Mouse (Mus musculus) right cerebral cortex, postnatal 25 days (tissue): Measurements from ENCODE around the gene Hoxa3.
A peak's percentile ranks its signal among the peaks of the same experiment; 100 is the strongest.

ENCODE experiments used
- DNase-seq: peaks from one replicate; pipeline ENCODE4 v3.0.0; 2022

Hoxa3 gene

DNA sequence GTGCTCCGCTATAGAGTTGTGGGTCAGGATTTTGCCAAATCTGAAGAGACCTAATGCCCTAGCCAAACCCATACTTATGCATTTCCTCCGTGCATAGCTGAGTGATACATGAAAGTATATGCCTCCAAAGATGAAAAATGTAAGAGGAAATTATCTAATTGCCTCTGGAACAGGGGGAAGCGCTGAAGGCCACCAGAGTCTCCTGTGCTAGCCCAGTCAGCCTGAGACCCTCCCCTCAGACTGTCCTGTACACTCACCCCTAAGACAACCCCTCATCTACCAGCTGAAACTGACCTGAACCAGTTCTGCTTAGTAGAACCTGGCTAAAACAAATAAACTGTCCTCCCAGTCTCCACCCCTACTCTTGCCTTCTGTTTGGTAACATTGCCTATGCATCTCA, 32.4 kb downstream of the Hoxa3 start:
- no peak for DNase-seq

DNA sequence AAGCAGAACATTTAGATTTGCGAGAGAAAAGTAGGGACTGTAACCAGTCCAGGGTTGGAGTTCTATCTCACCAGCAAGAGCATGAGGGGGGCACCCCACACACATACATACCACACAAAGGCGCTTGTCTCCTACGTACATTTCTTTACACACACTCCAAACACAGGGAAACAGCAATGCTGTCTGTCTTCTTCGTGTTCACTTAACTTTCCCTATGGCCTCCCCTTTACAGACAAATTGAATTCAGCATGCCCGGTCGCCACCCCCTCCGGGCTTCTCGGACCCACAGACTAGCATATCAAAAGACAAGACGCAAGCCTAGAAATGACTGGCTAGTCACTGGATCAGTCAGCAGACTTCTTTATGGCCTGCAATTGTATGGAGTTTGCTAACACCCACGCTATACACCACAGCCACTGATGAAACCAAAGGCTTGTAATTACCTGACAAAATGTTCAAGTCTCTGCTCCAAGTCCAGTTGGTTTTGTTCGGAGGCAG, 32.9 kb downstream of the Hoxa3 start:
- no peak for DNase-seq

DNA sequence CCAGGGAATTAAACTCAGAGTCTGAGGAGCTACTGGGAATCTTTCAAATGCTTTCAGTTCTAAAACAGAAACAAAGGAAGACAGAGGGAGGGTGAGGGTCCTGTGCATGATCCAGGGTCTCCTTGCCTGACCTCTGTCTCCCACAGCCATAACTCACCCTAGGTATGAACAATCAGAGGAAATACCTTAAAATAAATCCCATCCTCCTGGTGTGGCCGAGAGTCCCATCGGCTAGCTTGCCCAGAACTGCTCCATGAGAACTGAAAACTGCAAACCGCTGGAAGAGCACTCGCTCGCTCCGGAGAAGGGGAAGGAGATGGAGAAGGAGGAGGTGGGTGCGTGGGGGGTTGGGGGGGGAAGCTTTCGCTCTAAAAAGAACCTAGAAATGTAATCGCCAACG, 33.4 kb downstream of the Hoxa3 start:
- DNase-seq = no peak

DNA sequence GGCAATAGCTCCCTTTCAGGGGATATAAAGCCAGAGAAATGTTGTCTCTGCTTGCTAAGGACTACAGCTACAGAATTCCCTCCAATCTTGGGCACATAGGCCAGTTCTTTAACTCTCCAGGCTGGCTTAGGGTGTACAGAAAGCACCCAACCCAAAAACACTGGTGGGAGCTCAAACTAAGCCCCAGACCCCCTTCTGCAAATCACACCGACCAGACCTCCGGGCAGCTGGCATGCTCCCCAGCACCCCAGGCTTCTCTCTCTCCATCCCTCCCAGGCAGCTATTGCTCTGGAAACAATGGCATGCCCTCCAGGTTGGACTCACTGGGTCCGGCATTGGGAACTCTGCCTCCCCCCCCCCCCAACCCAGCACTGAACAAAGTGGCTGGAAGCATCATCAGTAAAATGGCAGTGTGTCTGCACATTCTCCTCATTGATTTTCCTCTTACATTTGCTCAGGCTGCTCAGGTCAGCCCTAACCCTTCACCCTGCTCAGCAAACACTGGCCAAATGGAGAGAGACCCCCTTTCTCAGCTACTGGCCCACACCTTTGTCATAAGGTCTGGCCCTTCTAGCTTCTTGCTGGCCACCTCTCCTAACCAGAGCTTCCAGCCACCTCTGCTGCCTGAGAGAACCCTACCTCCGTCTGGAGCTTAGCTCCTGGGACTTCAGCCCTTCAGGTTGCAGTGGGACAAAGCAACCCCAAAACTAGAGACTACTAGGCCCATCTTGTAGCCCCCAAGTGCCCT, 34.0 kb downstream of the Hoxa3 start:
- no peak for DNase-seq

DNA sequence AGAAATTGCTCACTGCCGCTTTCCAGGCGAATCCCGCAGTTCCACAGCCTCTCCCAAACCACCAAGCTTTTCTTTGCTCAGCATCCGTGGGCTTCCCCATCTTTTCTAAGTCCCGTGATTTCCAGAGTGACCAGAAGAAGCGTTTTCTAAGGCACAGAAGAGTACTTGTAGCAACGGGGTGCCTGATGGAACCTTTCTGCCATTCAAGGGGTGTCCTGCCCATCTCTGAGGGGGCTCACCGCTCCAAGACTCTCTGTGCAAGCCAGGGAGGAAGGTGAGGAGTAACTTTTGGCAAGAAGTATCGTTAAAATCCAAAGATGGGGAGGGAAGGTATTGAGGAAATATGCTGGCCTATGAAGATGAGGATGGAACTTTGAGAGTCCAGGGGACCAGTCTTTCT, 35.3 kb downstream of the Hoxa3 start:
- no peak for DNase-seq

DNA sequence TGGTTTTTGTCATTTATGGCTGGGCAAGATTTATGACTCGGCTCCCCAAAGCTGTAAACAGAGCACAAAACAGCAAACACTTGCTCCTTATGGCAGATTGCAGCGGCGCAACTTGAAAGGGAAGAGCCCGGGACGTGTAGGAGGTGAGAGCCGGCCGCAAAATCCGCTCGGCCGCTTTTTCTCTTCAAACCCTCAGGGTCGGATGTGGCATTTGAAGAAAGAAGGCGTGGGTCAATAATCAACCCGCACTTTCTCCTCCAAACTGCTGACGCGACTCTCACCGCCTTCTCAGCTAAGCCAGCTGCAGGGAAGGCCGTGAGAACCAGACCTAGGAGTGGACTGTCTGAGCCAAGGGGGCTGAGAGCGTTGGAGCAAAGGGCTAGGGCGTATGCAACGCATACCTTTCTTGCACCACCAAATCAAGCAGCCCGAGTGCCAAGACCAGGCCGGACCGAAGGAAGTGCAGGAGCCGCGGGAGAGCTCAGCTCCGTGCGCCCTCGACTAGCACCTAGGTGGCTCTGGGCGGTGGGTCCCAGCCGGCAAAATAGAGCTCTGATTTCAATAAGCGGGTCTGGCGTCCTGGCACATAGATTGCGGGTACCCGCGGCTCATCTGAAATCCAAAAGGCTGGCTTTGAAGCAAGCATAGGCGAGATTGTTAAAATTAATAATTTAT, 35.9 kb downstream of the Hoxa3 start, which contains the start of gene 5730596B20Rik:
Gene 5730596B20Rik (plus strand): TSS at position 438 of the 675 bp plus-strand sequence.
- DNase-seq = no peak

DNA sequence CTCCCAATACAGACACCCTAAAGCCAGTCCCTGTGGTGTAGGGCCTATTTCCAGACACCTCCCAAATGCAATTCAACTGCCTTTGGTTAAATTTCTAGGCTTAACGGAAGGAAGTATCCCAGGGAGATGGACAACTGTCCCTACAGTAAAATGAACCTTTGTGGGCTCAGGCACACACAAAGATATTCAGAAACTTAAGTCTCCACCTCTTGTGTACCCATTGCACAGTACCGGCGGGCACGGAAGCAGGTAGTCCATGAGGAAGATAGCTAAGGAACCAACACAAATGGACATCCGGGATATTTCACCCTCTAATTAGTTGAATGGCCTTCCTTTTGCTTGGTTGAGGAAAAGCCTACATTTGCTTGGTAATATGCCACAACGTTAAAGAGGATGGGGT, 36.7 kb downstream of the Hoxa3 start:
- DNase-seq = no peak

DNA sequence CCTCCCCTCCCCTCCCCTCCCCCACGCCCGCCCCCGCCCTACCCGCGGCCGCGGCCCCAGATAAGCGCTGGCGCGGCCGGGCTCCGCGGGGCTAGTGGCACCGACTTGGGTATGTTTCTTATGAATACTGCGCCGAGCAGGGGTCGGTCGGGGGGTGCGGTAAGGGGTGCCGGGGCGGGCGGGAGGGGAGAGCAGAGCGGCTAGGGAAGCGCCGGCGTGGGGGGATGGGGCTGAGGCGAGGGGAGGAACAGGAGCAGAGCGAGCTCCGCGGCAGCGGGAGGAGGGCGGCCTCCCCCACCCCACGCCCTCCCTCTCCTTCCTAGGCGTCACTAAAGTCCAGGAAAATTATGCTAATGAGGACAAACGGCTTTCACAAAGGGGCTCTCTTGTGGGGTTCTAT, 37.3 kb downstream of the Hoxa3 start:
- no peak for DNase-seq

DNA sequence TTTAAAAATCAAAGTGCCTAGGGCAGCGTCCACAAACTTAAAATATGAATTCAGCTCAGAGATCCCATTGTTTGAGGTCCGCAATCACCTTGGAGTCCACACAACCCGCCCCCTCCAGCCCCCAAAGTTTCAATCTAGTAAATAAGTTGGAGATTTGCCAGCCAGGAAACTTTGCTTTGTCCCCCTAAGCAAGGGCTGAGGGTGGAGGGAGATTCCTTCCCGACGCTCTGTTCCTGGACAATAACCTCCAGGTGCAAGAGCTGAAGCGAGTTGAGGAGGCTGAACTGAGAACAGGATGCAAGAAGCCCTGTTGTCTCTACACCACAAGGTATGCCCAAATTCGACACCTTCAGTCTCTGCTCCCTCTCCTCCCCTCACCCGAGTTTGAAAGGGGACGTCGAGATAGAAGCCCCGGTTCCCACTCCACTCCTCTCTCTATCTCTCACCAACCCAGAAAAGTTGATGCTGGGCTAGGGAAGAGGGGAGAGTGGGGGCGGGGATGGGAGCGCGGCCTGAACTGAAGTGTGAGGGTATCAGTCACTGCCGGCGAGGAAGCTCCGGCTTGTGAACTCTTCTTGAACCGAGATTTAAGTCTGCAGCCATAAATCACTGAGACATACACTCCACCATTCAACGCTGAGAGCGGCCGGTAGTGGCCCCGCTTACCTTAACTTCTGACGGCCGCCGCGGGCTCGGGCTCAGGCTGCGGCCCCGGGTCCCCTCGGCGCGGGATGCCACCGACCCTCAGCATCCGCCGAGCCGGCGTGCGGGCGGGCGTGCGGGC, 38.0 kb downstream of the Hoxa3 start:
- no peak for DNase-seq

DNA sequence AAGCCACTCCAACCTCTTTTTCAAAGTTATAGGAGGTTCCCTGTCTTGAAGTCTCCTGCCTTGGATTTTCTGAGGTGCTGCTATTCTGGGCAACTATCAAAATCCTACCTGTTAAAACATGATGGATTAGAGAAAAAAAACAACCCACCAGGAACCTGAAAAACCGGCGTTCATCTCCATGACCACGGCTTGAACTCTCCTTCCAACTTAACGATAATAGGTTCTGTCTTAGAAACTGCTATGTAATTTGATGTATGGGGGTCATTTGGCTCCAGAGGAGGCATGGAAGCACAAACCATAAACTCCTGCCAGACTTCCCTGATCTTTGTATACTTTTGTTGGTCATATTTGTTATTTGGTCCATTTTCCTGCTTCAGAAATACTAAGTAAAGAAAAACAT, 39.5 kb downstream of the Hoxa3 start:
- no peak for DNase-seq

DNA sequence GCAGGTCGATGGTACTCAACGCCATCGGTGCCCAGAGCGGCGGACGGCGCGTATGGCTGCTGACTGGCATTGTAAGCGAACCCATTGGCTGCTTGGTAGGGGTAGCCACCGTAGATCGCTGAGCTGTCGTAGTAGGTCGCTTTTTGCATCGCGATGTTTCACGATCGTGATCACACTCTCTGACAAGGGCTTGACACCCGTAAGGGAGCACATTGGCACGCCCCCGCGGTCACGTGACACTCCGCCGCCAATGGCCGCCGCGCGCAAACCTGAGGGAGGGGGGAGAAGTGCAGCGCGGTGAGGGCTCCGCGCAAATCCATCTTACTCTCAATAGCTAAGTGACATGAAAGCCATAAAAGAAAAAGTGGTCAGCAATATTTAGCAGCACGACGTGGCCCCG, 40.6 kb downstream of the Hoxa3 start:
- no peak for DNase-seq

DNA sequence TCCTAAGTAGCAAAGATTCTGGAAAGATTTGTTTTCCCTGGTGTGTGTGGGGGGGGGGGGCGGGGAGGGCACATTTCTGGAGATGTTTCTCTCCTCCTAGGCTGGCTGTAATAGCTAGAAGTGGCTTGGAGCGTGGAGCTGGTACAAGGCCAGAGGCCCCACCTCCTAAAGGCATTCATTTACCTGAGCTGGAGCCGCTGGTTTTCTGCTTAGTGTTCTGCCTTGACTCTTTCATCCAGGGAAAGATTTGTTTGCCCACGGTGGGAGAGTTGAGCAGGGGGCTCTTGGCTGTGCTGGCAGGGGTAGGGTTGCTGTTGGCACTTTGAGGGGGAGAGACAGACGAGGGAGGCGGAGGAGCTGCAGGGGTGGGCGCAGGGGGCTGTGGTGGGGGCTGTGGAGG, 41.2 kb downstream of the Hoxa3 start:
- no peak for DNase-seq

DNA sequence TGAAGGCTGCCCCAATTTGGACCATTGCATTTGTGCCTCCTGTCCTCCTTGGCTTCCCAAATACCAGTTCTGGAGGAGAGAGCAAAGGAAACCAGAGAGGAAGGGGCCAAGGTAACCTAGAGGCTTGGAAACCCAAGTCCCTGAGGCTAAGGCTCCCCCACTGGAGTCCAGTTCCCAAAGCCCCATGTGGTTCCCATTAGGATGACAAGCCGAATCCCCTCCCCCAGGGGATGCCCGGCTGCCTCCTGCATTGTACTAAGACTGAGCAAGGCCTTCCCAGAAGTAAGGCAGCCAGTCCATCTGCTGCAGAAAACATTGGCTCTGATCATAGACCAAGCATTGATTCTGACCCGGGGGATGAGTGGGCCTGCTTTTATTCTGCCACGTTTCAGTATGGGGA, 41.8 kb downstream of the Hoxa3 start:
- DNase-seq = no peak

DNA sequence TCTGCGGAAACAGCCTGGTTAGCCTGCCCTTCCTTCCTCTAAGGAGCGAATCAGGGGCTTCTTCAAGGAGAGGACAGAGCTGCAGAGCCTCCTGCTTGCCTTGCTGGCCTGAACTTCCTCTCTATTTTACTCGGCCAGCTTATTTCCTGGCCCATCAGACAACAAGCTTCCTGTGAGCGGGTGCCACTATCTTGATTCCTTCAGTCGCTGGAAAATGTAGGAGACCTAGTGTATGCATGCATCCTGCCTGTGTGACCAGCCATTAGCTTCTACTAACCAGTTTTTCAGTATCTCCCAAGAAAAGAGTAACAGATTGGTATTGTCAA, 42.3 kb downstream of the Hoxa3 start:
- DNase-seq = no peak

DNA sequence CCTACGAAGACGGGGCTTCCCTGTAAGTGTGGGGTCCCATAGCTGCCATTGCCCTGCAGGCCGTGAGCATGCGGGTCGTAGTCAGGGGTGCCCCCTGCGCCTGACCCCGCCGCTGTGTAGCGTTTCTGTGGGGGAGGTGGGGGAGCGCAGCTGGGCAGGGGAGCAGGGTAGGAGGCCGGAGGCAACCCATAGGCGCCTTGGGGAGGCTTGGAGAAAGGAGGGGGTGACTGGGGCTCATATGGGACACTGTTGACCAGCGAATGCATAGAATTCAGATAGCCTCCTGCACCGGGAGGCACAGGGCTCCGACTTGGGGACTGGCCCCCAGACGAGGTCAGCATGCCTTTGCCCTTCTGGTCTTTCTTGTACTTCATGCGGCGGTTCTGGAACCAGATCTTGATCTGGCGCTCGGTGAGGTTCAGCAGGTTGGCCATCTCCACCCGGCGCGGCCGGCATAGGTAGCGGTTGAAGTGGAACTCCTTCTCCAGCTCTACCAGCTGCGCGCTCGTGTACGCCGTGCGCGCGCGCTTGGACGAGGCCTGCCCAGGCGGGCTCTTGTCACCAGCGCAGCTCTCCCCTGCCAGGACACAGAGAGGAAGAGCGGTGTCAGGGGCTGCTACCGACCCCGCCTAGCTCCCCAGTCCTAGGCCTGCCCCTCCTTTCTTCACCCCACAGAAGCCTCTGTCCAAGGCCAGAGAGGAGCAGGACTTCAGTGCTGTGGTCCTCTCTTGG, 42.8 kb downstream of the Hoxa3 start:
- no peak for DNase-seq

DNA sequence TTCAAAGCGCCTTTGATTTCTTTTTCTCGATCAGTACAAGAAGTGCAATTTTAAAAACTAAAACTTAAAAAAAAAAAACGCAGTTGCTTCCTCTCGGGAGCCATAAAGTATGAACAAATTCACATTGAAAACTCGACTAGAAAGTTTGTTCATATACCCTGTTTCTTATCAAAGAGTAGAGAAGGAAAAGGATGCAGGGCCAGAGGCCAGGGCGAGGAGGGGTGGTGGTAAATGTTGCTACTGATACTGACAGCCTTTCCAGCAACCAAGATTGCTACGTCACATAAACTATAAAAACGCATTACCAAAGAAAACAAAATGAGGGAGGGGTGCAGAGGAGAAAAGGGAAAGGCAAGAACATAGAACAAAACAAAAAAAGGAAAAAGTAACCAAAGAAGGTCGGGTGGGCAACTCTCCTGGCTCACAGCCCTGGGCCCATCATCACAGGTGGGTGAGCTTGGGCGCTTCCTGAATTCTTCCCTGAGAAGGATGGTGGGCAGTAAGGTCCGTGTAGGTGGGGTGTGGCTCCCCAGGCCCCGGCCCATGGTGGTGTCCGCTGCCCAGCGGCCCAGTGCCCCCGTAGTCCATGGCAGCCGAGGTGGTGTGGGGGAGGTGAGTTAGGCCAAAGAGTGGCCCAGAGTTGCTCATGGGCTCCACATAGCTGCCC, 43.5 kb downstream of the Hoxa3 start:
- no peak for DNase-seq

DNA sequence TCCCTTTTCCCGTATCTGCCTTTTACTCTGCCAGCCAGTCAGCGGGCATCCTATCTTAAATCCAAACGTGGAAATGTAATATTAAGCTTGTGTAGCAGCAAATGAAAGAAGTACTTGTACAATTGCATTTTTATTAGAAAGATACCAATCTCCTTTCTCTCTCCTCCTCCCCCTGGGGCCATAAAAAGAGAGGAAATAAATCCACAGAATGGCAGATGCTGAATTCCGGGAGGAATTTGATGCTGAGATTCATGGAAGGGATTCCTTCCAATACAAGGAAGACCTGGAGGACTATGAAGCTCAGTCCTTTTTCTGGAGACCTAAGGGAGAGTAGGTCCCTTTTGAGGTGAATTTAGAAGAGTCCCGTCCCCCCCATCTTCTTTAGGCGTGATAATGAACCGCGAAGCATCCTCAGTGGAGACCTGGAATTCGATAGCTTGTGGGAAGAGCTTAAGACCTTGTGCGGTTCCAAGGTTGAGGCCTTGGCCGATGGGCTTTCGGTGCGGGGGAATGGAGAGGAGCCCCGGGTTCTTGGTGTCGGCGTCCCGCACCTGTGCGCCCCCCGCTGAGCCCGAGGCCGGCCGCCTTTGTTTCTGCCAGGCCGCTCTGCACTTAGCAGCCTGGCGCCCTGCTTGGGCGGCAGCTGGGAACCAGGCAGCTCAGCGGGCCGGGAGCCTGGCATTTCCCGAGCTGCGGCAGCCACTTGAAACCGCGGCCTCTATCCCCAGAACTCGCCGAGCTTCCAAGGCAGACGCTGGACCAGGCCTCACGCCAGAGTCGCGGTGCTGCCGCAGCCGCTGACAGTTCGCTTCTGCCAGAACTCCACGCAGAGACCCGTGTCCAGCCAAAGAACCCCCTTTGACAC, 44.7 kb downstream of the Hoxa3 start:
- DNase-seq = peak; percentile 9

DNA sequence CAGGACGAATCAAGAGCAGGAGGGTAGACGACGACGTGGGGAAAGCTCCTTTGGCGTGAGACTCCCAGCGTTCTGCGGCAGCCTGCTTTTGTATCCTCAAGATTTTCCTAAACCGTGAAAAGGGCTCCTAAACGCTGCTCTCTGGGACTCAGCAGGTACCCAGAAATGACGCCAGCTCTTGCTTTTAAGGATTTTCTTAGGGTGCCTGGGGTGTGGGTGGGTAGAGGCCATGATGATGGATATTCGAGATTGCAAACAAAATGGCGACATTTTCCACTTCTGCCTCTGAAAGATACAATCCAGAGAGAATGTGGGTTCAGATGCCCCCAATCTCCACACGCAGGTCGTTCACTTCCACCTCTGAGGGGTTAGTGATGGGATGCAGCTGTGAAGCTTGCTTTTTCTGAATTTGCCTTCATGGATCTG, 45.4 kb downstream of the Hoxa3 start:
- peak; percentile 5 for DNase-seq

DNA sequence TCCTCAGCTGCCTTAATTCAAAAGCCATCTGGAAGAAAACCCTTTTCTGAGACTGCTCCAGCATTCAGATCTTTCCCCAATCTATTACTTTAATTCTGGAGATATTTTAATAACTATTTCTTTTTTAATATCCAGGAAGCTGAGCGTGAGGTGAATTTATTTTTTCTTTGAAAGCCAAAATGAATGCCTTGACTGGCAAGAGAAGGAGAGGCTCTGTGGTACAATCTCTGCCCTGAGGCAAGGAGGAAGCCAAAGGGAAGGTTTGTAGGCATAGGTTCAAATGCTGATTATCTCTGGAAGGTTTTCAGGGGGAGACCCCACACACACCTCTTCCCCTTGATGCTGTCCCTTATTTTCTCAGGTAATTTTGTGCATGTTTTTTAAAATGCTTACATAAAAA, 46.0 kb downstream of the Hoxa3 start:
- DNase-seq = no peak

DNA sequence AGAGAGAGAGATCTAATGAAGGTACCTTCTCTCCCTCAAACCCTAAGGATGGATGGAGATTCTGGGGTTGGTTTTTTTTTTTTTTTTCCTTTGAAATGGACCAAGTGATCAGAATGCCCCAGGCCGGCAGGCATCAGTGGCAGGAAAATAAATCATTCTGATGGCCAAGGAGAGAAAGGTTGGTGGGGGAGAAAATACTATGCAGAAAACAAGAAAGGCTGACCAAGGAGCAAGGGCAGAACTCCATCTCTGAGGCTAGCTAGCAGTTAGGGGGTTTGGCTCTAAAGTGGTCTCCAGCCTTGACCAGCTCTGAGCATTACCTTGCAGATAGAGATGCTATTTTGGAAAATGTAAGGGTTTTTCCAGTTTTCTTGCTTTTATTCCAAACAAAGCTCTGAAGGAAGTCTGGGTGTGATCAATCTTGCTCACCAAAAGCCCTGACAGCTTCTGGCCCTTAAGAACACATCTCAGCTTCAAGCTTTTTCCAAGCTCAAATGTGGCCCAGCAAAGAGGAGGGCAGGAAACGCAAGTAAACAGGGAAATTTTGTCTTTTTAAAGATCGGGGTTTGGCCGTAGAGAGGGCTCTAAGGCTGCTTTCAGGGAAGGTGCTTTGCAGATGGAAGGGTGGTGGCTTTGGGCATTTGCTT, 46.6 kb downstream of the Hoxa3 start:
- DNase-seq = no peak
